Mouse (Mus musculus): ENCODE measurements around the gene Slc6a19.

The Slc6a19 gene

GRCm38 (mm10) chr13:73653266-73653665 lies 51.4 kb downstream of the Slc6a19 start:
- DNase-seq: no peak

- peak; percentile 3 for DNase-seq
Measured at GRCm38 (mm10) chr13:73646397-73647087, 58.1 kb downstream of the Slc6a19 start.

- DNase-seq: no peak
Measured at GRCm38 (mm10) chr13:73641296-73641695, 63.4 kb downstream of the Slc6a19 start.

GRCm38 (mm10) chr13:73637826-73638225 lies 66.8 kb downstream of the Slc6a19 start:
- DNase-seq: no peak

- DNase-seq: no peak
Measured at GRCm38 (mm10) chr13:73631837-73632236, 72.8 kb downstream of the Slc6a19 start.

All from cerebellum, adult 8-10 months (tissue).